Mouse (Mus musculus) kidney, adult 2 months (tissue): ENCODE results near the gene Hhat.

Source experiments
- CTCF ChIP-seq: fragments of 200-500 bp; conservative IDR thresholded peaks from 2 replicates; pipeline ENCODE4 v1.5.1; 2011; ENCODE audit warnings: low read depth, mild to moderate bottlenecking, control low read depth, low read length, moderate library complexity, mixed read lengths; ENCODE audit not compliant: insufficient read depth, insufficient read length
- POLR2A ChIP-seq: fragments of 200-500 bp; IDR thresholded peaks from one replicate; pipeline ENCODE4 v1.6.1; 2011; ENCODE audit warnings: low read depth, low read length, control low read depth

DNA sequence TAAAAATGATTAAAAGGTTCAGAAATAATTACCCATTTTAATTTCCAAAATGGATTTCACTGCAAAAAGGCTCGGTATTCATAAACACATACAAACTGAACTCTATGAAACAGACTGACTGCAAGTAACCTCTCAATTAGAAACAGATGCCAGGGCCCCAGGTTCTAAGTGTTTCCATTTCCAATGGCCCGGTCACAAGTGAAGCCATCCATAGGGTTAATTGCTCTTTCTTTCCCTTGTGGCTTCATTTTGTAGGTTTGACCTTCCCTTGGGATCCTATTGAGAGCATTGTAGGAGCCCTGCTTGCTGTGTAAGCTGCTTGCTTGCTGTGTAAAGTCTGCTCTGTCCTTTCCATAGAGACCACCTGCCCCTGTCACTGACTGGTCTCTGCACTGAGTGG lies 123.7 kb downstream of the Hhat start:
- TF ChIP-seq CTCF = no peak
- no peak for TF ChIP-seq POLR2A
